Mouse (Mus musculus) limb, embryonic 12.5 days (tissue): ENCODE results near the gene Lcor. TPM values are rescaled to one million over a fixed set of nuclear protein-coding genes. Genes with fewer than 3 reads are reported as not detected.

Experiments used
- ATAC-seq: fragments of 200-750 bp; cut with Nextera tagmentation; 2 replicates; pipeline ENCODE4 v1.8.0; 2017; ENCODE audit warnings: low read depth, moderate TSS enrichment; ENCODE audit not compliant: insufficient number of reproducible peaks, insufficient read depth, low FRiP score, low TSS enrichment
- H3K27ac ChIP-seq: fragments of 300-500 bp; sonication (generic); 2 replicates; pipeline ENCODE4 v1.5.1; 2016; ENCODE audit warnings: mild to moderate bottlenecking, moderate library complexity
- H3K27me3 ChIP-seq: fragments of 300-500 bp; sonication (generic); 2 replicates; pipeline ENCODE4 v1.6.1; 2016; ENCODE audit warnings: mild to moderate bottlenecking, moderate library complexity
- H3K36me3 ChIP-seq: fragments of 300-500 bp; sonication (generic); 2 replicates; pipeline ENCODE4 v1.6.1; 2016; ENCODE audit warnings: mild to moderate bottlenecking, moderate library complexity
- H3K4me1 ChIP-seq: fragments of 300-500 bp; sonication (generic); replicated peaks from 2 replicates; pipeline ENCODE4 v1.6.1; 2016
- H3K4me2 ChIP-seq: fragments of 300-500 bp; sonication (generic); 2 replicates; pipeline ENCODE4 v1.6.1; 2016; ENCODE audit warnings: mild to moderate bottlenecking, moderate library complexity
- H3K4me3 ChIP-seq: fragments of 300-500 bp; sonication (generic); replicated peaks from 2 replicates; pipeline ENCODE4 v1.5.1; 2016; ENCODE audit warnings: mild to moderate bottlenecking
- H3K9ac ChIP-seq: fragments of 300-500 bp; sonication (generic); replicated peaks from 2 replicates; pipeline ENCODE4 v1.6.1; 2016; ENCODE audit warnings: mild to moderate bottlenecking, moderate library complexity
- H3K9me3 ChIP-seq: fragments of 300-500 bp; sonication (generic); 2 replicates; pipeline ENCODE4 v1.6.1; 2016; ENCODE audit warnings: mild to moderate bottlenecking, moderate library complexity
- WGBS: fragments of 180-500 bp; shearing (Covaris S2); methylation state at CpG from one replicate; pipeline ENCODE4 v1.1.7; 2016; 5-methylcytosine and 5-hydroxymethylcytosine counted together
- microRNA-seq: library from miRNA; unstranded; fragments of <30 nt; microRNA quantifications from one replicate; pipeline ENCODE4, GENCODE M21; 2017
- polyA plus RNA-seq: library from polyadenylated mRNA; unstranded; fragments of >200 nt; fragmentation: Nextera tagmentation; extraction: Ambion mirVana; gene quantifications from 2 replicates; pipeline ENCODE4 v1.2.1, GENCODE M21; 2016

Gene Lcor
- polyA plus RNA-seq, 1 experiment from 2014 or later = 10.4 TPM

GRCm38 (mm10) chr19:41600647-41601046, 118.2 kb downstream of the Lcor start:
- Histone ChIP-seq H3K4me1 (no peaks in the 10 kb centered on the region), H3K4me3 (no peak overlapping the region), H3K4me2 (no peak overlapping the region), H3K36me3 (no peaks in the 10 kb centered on the region), H3K27me3 (no peaks in the 10 kb centered on the region), H3K9ac (no peak overlapping the region), H3K9me3 (no peaks in the 10 kb centered on the region), H3K27ac (no peak overlapping the region)
- ATAC-seq = no peak
- WGBS = 59% methylated on average over 11 of the region's 11 CpGs

GRCm38 (mm10) chr19:41606208-41606987, 124.0 kb downstream of the Lcor start:
- no peak for ATAC-seq
- Histone ChIP-seq H3K27ac (no peak overlapping the region), H3K4me2 (no peak overlapping the region), H3K4me1 (no peaks in the 10 kb centered on the region), H3K36me3 (no peaks in the 10 kb centered on the region), H3K4me3 (no peak overlapping the region), H3K27me3 (no peaks in the 10 kb centered on the region), H3K9me3 (peaks cover 4% of the 10 kb centered on the region; the same call in 1 of the 2 replicates), H3K9ac (no peak overlapping the region)
- WGBS = 78% methylated on average over 10 of the region's 10 CpGs

GRCm38 (mm10) chr19:41611683-41612082, 129.2 kb downstream of the Lcor start:
- no peak for ATAC-seq
- Histone ChIP-seq H3K9me3 (peaks cover 4% of the 10 kb centered on the region; the same call in 1 of the 2 replicates), H3K4me2 (no peak overlapping the region), H3K27me3 (peaks cover 23% of the 10 kb centered on the region), H3K4me1 (peaks cover 34% of the 10 kb centered on the region), H3K27ac (no peak overlapping the region), H3K9ac (no peak overlapping the region), H3K4me3 (no peak overlapping the region), H3K36me3 (no peaks in the 10 kb centered on the region)
- WGBS = 69% methylated on average over 6 of the region's 6 CpGs

Small RNA genes within 50 kb of the gene (microRNA-seq; reads per million reads assigned to microRNA genes)
- not detected for gene Mir8091

Other genes with a start within 250 kb of the Lcor start
- gene Tm9sf3, start 218.6 kb upstream of the Lcor start, polyA plus RNA-seq = 141 and 158 TPM in 2 replicates
- 0.97 and 1.4 TPM in 2 replicates for gene Pik3ap1, start 97.5 kb upstream of the Lcor start, polyA plus RNA-seq
- gene Gm340, start 99.7 kb downstream of the Lcor start, polyA plus RNA-seq = 2.5 TPM in 2 replicates